Mouse (Mus musculus) Muller cell, postnatal 12 days (primary cell): ENCODE results near the gene Fgfr3.

Experiments used
- DNase-seq: peaks from one replicate; pipeline ENCODE4 v3.0.0-alpha.2; 2015; ENCODE audit errors: inconsistent ontology term

Gene Fgfr3

DNA sequence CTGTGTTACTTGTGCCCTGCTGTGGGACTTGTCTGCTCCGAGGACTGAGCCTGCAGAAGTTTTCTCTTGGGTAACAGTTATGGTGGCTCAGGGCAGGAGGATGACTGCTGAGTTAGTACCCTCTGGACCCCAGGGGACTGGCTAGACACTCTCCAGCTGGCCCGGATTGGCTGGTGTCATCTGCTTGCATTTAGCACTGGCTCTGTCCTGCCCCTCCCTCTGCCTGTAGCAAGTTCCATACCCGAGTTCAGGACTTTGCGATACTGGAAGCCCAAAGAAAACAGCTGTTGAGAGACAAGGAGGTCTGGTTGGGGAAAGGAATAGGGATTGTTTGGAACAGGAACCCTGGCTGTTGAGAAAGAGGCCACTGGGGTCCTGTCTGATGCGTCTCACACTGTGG, 9.0 kb downstream of the Fgfr3 start:
- no peak for DNase-seq

DNA sequence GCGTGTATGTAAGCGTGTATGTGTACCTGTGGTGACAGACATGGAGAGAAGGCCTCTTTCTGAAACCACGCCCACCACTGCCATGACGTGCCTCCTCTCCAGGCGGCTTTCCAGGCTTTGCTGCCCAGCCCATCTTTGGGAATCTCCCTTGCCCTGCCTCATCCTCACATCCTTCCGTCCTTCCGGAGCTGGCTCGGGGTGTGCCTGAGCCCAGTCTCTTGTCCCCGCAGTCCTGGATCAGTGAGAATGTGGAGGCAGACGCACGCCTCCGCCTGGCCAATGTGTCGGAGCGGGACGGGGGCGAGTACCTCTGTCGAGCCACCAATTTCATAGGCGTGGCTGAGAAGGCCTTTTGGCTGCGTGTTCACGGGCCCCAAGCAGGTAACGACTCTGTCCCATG, 9.6 kb downstream of the Fgfr3 start:
- no peak for DNase-seq

DNA sequence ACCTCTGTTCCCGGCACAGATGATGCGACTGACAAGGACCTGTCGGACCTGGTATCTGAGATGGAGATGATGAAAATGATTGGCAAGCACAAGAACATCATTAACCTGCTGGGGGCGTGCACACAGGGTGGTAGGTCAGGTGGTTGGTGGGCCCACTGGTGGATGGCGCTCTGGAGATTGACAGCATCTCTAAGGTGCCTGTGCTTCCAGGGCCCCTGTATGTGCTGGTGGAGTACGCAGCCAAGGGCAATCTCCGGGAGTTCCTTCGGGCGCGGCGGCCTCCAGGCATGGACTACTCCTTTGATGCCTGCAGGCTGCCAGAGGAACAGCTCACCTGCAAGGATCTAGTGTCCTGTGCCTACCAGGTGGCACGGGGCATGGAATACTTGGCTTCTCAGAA, 12.4 kb downstream of the Fgfr3 start:
- no peak for DNase-seq

DNA sequence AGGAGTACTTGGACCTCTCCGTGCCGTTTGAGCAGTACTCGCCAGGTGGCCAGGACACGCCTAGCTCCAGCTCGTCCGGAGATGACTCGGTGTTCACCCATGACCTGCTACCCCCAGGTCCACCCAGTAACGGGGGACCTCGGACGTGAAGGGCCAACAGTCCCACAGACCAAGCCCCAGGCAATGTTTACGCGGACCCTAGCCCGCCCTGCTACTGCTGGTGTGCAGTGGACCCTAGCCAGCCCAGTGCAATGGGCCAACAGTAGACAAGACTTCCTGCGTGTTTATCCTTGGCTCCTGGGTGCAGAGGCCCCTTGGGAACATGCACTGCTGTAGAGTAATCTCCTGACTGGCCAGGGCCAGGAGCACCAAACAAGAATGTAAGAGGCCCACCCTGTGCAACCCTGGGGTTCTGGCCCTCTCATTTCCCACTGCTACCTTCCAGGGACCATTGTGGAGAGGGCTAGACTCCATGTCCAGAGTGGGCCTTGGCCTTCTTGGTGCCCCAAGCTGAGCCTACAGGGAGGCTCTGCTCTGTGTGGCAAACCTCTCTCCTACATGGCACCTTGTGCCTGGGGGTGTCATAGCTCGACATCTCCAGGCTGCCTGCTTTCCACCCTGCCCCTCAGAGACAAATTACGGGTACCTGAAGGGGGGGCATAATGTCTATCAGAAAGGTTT, 14.1 kb downstream of the Fgfr3 start:
- DNase-seq = no peak

DNA sequence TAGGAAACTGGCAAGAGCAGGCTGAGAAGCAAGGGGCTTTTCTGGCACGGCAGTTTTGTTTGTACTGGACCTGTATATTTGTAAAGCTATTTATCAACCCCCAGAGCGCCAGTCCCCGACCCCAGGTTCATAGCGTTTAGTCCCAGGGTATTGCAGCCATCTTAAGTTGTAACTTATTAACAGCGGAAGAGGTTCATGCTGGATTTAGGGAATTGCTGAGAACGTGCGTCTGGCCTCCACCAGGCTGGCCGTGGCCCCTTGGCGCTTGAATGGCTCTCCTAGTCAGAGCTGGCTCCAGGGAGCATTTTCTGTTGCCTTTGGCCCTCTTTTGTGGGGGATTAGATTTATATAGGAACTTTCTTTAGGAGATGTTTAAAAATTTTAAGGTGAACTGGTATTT, 14.8 kb downstream of the Fgfr3 start:
- DNase-seq = no peak

DNA sequence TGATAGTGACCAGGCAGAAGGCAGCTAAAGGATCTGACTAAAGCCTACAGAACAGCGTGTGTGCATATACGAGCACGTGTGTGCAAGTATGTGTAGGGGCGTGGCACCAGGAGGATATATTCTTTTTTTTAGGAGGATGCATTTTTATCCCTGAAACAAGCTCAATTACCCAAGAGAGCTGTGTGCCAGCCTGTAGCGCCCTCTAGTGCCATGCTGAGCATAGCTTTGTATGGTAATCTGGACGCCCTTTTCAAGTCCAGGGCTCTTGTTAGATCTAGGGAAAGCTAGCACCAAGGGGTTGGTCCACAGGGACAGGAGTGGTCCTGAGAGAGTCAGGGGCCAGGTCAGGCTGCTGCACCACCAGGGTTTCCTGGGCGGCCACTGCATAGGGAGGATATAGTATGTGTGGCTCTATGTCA, 16.4 kb downstream of the Fgfr3 start:
- DNase-seq = peak; percentile 58

DNA sequence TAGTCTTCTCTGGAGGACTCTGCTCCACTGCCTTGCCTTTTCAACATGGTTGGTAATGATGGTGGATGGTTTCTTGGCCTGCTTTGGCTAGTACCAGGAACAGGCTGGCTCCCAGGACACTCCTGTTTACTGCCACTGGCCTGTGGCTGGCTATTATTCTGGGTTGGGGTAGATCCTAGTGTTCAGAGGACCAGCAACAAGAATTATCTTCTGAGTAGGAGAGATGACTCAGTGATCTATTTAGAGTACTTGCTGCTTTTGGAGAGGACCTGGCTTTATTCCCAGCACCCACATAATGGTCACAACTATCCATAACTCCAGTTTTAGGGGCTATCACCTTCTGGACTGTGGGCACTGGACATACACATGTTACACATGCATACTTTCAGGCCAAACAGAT, 16.9 kb downstream of the Fgfr3 start:
- peak; percentile 20 for DNase-seq

DNA sequence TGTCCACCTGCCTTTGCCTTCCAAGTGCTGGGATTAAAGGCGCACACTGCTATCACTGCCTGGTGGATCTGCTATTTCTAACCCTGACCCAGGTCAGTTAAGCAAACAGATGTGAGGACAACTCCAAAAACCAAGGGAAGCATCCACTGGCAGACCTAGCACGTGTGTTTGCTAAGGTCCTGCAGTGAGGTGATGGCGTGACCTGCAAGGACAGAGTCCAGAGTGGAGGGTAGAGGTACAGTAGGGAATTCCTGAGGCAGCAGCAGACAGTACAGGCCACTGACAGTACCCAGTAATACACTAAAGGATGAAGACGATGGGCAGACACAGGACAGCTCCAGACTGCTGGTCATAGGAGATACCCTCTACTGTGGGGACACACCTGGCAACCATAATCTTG, 19.1 kb downstream of the Fgfr3 start:
- no peak for DNase-seq

DNA sequence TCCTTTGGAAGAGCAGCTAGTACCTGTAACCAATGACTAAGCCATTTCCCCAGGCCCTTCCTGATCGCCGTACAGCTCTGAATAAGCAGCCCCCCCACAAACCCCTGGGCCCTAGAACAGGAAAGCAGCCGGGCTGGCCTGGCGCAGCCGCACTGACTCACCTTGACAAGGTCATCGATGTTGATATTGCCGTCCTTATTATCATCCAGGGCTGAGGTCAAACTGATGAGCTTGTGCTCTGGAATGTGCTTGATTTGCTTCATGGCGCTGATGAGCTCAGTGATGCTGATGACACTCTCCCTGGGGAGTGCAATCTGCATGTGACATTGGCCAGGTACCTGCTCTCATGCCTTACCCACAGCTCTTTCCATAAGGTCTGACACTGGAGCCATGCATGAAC, 22.0 kb downstream of the Fgfr3 start:
- no peak for DNase-seq

DNA sequence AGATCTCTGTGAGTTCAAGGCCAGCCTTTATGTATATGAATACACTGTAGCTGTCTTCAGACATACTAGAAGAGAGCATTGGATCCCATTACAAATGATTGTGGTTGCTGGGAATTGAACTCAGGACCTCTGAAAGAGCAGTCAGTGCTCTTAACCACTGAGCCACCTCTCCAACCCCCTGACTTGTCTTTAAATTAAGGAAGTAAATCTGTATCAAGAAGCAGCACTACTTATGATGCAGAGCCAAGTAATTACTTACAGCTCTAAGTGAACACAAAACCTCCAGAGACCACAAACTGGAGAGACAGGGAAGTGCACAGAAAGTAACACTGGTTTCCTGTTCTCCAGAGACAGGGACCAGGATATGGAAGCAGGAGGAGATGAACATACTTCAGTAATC, 55.7 kb downstream of the Fgfr3 start:
- DNase-seq = no peak

DNA sequence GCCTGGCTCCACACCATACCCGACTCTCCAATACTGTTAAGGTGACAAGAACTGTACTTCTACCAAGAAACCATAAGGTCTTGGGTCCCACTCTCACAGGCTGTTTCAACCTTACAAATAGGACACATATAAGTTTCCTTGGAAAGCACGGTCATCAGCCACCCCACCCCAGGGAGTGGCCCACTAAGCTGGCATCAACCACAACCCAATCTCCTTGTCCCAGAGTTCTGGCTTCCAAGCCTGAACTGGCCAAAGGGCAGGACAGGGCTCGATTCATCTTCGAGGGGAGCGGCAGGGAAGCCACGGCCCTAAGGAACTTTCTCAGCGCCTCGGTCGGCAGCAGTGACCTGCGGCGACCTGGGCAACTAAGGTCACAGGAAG, 60.5 kb downstream of the Fgfr3 start:
- no peak for DNase-seq

DNA sequence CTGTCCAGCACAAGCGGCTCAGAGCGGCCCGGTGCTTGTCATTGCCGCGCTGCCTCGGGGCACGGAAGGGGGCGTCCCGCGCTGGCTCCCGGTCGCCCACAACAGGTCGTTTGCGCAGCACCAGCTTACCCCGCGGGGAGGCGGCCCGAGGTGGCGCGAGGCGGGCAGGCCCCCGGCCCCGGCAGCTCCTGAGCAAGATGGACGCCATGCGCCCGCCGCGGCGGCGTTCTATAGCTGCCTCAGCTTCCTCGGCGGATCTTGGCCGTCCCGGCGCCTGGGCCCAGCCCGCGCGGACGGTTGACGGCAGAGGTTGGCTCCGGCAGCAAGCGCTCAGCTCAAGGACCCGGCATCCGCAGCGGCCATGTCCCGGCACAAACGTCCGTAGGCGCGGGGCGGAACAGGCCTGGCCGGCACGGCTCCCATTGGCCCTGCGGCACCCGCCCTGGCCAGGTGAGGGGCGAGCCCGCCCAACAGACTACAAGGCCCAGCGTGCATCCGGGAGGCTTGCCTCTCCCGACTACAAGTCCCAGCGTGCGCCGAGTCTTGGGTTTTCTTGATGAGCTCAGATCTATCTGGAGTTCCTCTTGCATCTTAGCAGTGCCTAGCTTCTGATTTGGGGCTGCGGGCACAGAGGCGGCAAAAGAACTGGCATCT, 61.0 kb downstream of the Fgfr3 start, which contains the start of gene Letm1:
Gene Letm1, minus strand, starts transcription at position 473 of the 654 bp plus-strand sequence.
- DNase-seq = peak; percentile 94

DNA sequence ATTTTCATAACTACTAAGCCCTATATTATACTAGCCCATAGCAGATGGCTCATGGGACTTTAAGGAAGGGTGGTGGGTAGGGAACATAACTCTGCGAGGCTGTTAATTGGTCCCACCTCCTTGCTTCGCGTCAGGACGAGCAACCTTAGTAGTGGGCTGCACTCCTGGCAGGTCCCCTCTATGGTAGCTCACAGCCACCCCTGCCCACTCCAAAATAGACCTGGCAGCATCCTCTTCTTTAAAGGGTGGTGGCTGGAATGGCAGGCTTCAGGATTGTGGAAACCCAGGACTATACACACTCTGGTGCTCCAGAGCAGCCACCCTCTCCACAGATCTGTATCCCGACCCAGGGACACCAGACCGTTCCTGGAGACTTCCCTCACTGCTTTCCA, 61.5 kb downstream of the Fgfr3 start:
- DNase-seq = no peak
